Mouse (Mus musculus) midbrain, embryonic 13.5 days (tissue): ENCODE measurements around the gene Ptchd3. TPM values are rescaled to one million over a fixed set of nuclear protein-coding genes. Genes with fewer than 3 reads are reported as not detected.

Source experiments
- ATAC-seq: fragments of 200-750 bp; cut with Nextera tagmentation; 2 replicates; pipeline ENCODE4 v1.8.0; 2017; ENCODE audit warnings: mild to moderate bottlenecking, moderate TSS enrichment, moderate library complexity
- H3K27ac ChIP-seq: fragments of 300-500 bp; sonication (generic); 2 replicates; pipeline ENCODE4 v1.5.1; 2015; ENCODE audit warnings: inconsistent platforms, mild to moderate bottlenecking, moderate library complexity
- H3K27me3 ChIP-seq: fragments of 300-500 bp; sonication (generic); 2 replicates; pipeline ENCODE4 v1.6.1; 2015; ENCODE audit warnings: mild to moderate bottlenecking, inconsistent platforms
- H3K36me3 ChIP-seq: fragments of 300-500 bp; sonication (generic); 2 replicates; pipeline ENCODE4 v1.6.1; 2015; ENCODE audit warnings: mild to moderate bottlenecking, inconsistent platforms
- H3K4me1 ChIP-seq: fragments of 300-500 bp; sonication (generic); replicated peaks from 2 replicates; pipeline ENCODE4 v1.6.1; 2015; ENCODE audit warnings: inconsistent platforms
- H3K4me2 ChIP-seq: fragments of 300-500 bp; sonication (generic); replicated peaks from 2 replicates; pipeline ENCODE4 v1.6.1; 2015; ENCODE audit warnings: moderate library complexity, mild to moderate bottlenecking, inconsistent platforms
- H3K4me3 ChIP-seq: fragments of 300-500 bp; sonication (generic); replicated peaks from 2 replicates; pipeline ENCODE4 v1.5.1; 2015; ENCODE audit warnings: mild to moderate bottlenecking, inconsistent platforms
- H3K9ac ChIP-seq: fragments of 300-500 bp; sonication (generic); replicated peaks from 2 replicates; pipeline ENCODE4 v1.6.1; 2015; ENCODE audit warnings: mild to moderate bottlenecking, inconsistent platforms
- H3K9me3 ChIP-seq: fragments of 300-500 bp; sonication (generic); 2 replicates; pipeline ENCODE4 v1.6.1; 2016; ENCODE audit warnings: mild to moderate bottlenecking, inconsistent platforms
- WGBS: fragments of 180-500 bp; shearing (Covaris S2); methylation state at CpG from one replicate; pipeline ENCODE4 v1.1.7; 2015; 5-methylcytosine and 5-hydroxymethylcytosine counted together
- polyA plus RNA-seq: library from polyadenylated mRNA; unstranded; fragments of >200 nt; fragmentation: Nextera tagmentation; extraction: Ambion mirVana; gene quantifications from 2 replicates; pipeline ENCODE4 v1.2.1, GENCODE M21; 2015

Gene Ptchd3
- polyA plus RNA-seq: not detected in 2 replicates

- Histone ChIP-seq H3K36me3 (no peaks in the 10 kb centered on the region), H3K27me3 (peaks cover 9% of the 10 kb centered on the region; the same call in 1 of the 2 replicates), H3K9me3 (0 out of 2 replicates have a peak, but pooled peaks cover 2% of the 10 kb centered on the region), H3K4me3 (no peak within 1 kb of the TSS), H3K4me1 (no peaks in the 10 kb centered on the region), H3K27ac (no peak within 1 kb of the TSS), H3K9ac (no peak within 1 kb of the TSS), H3K4me2 (no peak within 1 kb of the TSS)
- WGBS: 71% methylated on average over 18 of the region's 18 CpGs
- ATAC-seq: no peak
These were observed at the start of gene Ptchd3 for GRCm38 (mm10) chr11:121829947-121830346. Gene Ptchd3, plus strand, starts transcription at chr11:121830247.

- Histone ChIP-seq H3K4me3 (no peak overlapping the region), H3K27ac (no peak overlapping the region), H3K4me2 (no peak overlapping the region), H3K9me3 (no peaks in the 10 kb centered on the region), H3K36me3 (no peaks in the 10 kb centered on the region), H3K4me1 (no peaks in the 10 kb centered on the region), H3K9ac (no peak overlapping the region), H3K27me3 (no peaks in the 10 kb centered on the region)
- WGBS: 96% methylated on average over 1 of the region's 1 CpGs
- ATAC-seq: no peak
These were observed 48.2 kb upstream of the Ptchd3 start for GRCm38 (mm10) chr11:121781831-121782230.

- ATAC-seq: no peak
- Histone ChIP-seq H3K4me1 (no peaks in the 10 kb centered on the region), H3K9ac (no peak overlapping the region), H3K27ac (no peak overlapping the region), H3K4me2 (no peak overlapping the region), H3K27me3 (no peaks in the 10 kb centered on the region), H3K4me3 (no peak overlapping the region), H3K36me3 (no peaks in the 10 kb centered on the region), H3K9me3 (no peaks in the 10 kb centered on the region)
These were observed 42.6 kb upstream of the Ptchd3 start for GRCm38 (mm10) chr11:121787456-121787855.

GRCm38 (mm10) chr11:121789566-121789965, 40.5 kb upstream of the Ptchd3 start:
- Histone ChIP-seq H3K4me1 (no peaks in the 10 kb centered on the region), H3K4me2 (no peak overlapping the region), H3K4me3 (no peak overlapping the region), H3K27ac (no peak overlapping the region), H3K27me3 (no peaks in the 10 kb centered on the region), H3K36me3 (no peaks in the 10 kb centered on the region), H3K9me3 (no peaks in the 10 kb centered on the region), H3K9ac (no peak overlapping the region)
- 93% methylated on average over 3 of the region's 3 CpGs for WGBS
- ATAC-seq: no peak

GRCm38 (mm10) chr11:121790671-121791094, 39.4 kb upstream of the Ptchd3 start:
- ATAC-seq: no peak
- no peak overlapping the region for H3K27ac ChIP-seq
- WGBS: 92% methylated on average over 2 of the region's 2 CpGs
- no peaks in the 10 kb centered on the region for H3K4me1 ChIP-seq
- no peaks in the 10 kb centered on the region for H3K27me3 ChIP-seq
- H3K36me3 ChIP-seq: no peaks in the 10 kb centered on the region
- no peak overlapping the region for H3K9ac ChIP-seq
- no peaks in the 10 kb centered on the region for H3K9me3 ChIP-seq
- H3K4me2 ChIP-seq: no peak overlapping the region
- H3K4me3 ChIP-seq: no peak overlapping the region

GRCm38 (mm10) chr11:121791446-121791845, 38.6 kb upstream of the Ptchd3 start:
- no peaks in the 10 kb centered on the region for H3K4me1 ChIP-seq
- H3K27me3 ChIP-seq: no peaks in the 10 kb centered on the region
- no peak overlapping the region for H3K4me3 ChIP-seq
- H3K4me2 ChIP-seq: no peak overlapping the region
- H3K36me3 ChIP-seq: no peaks in the 10 kb centered on the region
- H3K9me3 ChIP-seq: no peaks in the 10 kb centered on the region
- ATAC-seq: no peak
- H3K9ac ChIP-seq: no peak overlapping the region
- no peak overlapping the region for H3K27ac ChIP-seq
- 87% methylated on average over 3 of the region's 3 CpGs for WGBS

- Histone ChIP-seq H3K27me3 (no peaks in the 10 kb centered on the region), H3K36me3 (no peaks in the 10 kb centered on the region), H3K4me1 (no peaks in the 10 kb centered on the region), H3K4me3 (no peak overlapping the region), H3K9me3 (no peaks in the 10 kb centered on the region), H3K4me2 (no peak overlapping the region), H3K27ac (no peak overlapping the region), H3K9ac (no peak overlapping the region)
- no peak for ATAC-seq
- 60% methylated on average over 1 of the region's 1 CpGs for WGBS
These were observed 38.1 kb upstream of the Ptchd3 start for GRCm38 (mm10) chr11:121791991-121792390.

GRCm38 (mm10) chr11:121793530-121793929, 36.5 kb upstream of the Ptchd3 start:
- no peak overlapping the region for H3K9ac ChIP-seq
- no peaks in the 10 kb centered on the region for H3K9me3 ChIP-seq
- no peaks in the 10 kb centered on the region for H3K4me1 ChIP-seq
- no peak for ATAC-seq
- H3K36me3 ChIP-seq: no peaks in the 10 kb centered on the region
- H3K27ac ChIP-seq: no peak overlapping the region
- WGBS: 88% methylated on average over 3 of the region's 3 CpGs
- no peak overlapping the region for H3K4me2 ChIP-seq
- no peaks in the 10 kb centered on the region for H3K27me3 ChIP-seq
- no peak overlapping the region for H3K4me3 ChIP-seq

GRCm38 (mm10) chr11:121794186-121794585, 35.9 kb upstream of the Ptchd3 start:
- no peaks in the 10 kb centered on the region for H3K9me3 ChIP-seq
- H3K36me3 ChIP-seq: no peaks in the 10 kb centered on the region
- no peaks in the 10 kb centered on the region for H3K27me3 ChIP-seq
- no peak overlapping the region for H3K4me2 ChIP-seq
- ATAC-seq: no peak
- H3K9ac ChIP-seq: no peak overlapping the region
- H3K27ac ChIP-seq: no peak overlapping the region
- 89% methylated on average over 3 of the region's 3 CpGs for WGBS
- H3K4me3 ChIP-seq: no peak overlapping the region
- H3K4me1 ChIP-seq: no peaks in the 10 kb centered on the region

- H3K27ac ChIP-seq: no peak overlapping the region
- 74% methylated on average over 6 of the region's 6 CpGs for WGBS
- H3K4me3 ChIP-seq: no peak overlapping the region
- ATAC-seq: no peak
- H3K4me2 ChIP-seq: no peak overlapping the region
- no peaks in the 10 kb centered on the region for H3K9me3 ChIP-seq
- no peaks in the 10 kb centered on the region for H3K27me3 ChIP-seq
- no peak overlapping the region for H3K9ac ChIP-seq
- H3K36me3 ChIP-seq: no peaks in the 10 kb centered on the region
- H3K4me1 ChIP-seq: no peaks in the 10 kb centered on the region
These were observed 35.4 kb upstream of the Ptchd3 start for GRCm38 (mm10) chr11:121794591-121795199.

GRCm38 (mm10) chr11:121795978-121796377, 34.1 kb upstream of the Ptchd3 start:
- no peak for ATAC-seq
- no peak overlapping the region for H3K27ac ChIP-seq

GRCm38 (mm10) chr11:121798591-121798990, 31.5 kb upstream of the Ptchd3 start:
- H3K27me3 ChIP-seq: no peaks in the 10 kb centered on the region
- no peaks in the 10 kb centered on the region for H3K36me3 ChIP-seq
- ATAC-seq: no peak
- H3K9me3 ChIP-seq: no peaks in the 10 kb centered on the region
- H3K4me1 ChIP-seq: no peaks in the 10 kb centered on the region
- no peak overlapping the region for H3K27ac ChIP-seq
- no peak overlapping the region for H3K9ac ChIP-seq
- H3K4me3 ChIP-seq: no peak overlapping the region
- 76% methylated on average over 2 of the region's 2 CpGs for WGBS
- no peak overlapping the region for H3K4me2 ChIP-seq

More at GRCm38 (mm10) chr11:121795978-121796377, 34.1 kb upstream of the Ptchd3 start:
- Histone ChIP-seq H3K4me2 (no peak overlapping the region), H3K9me3 (no peaks in the 10 kb centered on the region), H3K27me3 (no peaks in the 10 kb centered on the region), H3K4me1 (no peaks in the 10 kb centered on the region), H3K36me3 (no peaks in the 10 kb centered on the region), H3K9ac (no peak overlapping the region), H3K4me3 (no peak overlapping the region)
- 95% methylated on average over 2 of the region's 2 CpGs for whole genome bisulfite sequencing

- Histone ChIP-seq H3K9me3 (no peaks in the 10 kb centered on the region), H3K4me3 (no peak overlapping the region), H3K36me3 (no peaks in the 10 kb centered on the region), H3K9ac (no peak overlapping the region), H3K4me2 (no peak overlapping the region), H3K27me3 (no peaks in the 10 kb centered on the region), H3K27ac (no peak overlapping the region), H3K4me1 (no peaks in the 10 kb centered on the region)
- 87% methylated on average over 4 of the region's 4 CpGs for WGBS
- no peak for ATAC-seq
These were observed 30.2 kb upstream of the Ptchd3 start for GRCm38 (mm10) chr11:121799746-121800299.
